Comparison of ENCODE assay signal across 18 mouse cellular contexts in the genomic region with DNA sequence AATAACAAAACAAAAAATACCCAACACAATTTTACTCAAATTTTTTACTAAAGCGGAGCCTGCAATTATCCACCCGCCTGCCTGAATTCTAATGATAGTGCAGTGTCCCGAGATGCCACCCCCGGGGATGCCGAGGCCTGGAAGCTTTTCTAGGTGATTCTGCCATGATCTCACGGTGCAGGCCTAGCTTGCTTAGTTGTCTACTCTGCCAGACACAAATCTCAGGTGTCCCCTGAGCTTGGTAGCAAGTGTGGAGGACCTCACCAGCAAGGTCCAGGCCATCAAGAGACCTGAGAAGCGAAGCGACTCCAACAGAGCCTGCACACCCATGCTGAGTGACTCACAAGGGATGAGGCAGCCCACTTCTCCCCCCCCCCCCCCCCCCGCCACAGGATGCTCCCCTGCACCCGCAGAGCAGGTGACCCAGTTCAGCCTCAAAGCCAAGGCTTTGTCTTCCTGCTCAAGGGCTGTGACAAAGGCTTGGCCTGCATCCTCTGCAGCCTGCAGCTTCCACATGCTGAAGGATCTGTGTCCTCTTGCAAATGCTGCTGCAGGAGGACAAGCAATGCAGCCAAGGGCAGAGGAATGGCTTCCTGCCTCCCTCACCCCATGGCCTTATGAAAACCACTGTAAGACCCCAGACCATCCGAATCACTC. TPM values are rescaled to one million over a fixed set of nuclear protein-coding genes. Genes with fewer than 3 reads are reported as not detected.
DNase-seq lines count a peak whose midpoint lies in the region; ATAC-seq and TF ChIP-seq lines count a peak whose summit lies in the region.
"Had no signal": no experiment of that assay in that cellular context is flagged by ENCODE, and none has a peak within 500 bp of the region (broad histone marks: within the 10 kb centered on the region; RNA-seq: fewer than 3 reads in every experiment).

No protein-coding gene starts in this region.

- ATAC-seq in CD4-positive, CD25-positive, alpha-beta regulatory T cell, adult 4 months = peak; percentile 72
- ATAC-seq in forebrain, postnatal 0 days = no peak

- H3K27me3 ChIP-seq in forebrain, postnatal 0 days (ENCODE audit: insufficient read depth, low read length) = no peaks in the 10 kb centered on the region
- H3K27me3 ChIP-seq: liver, embryonic 13.5 days; neural tube, embryonic 12.5 days had no signal

- intact Hi-C loops in gastrocnemius, adult 2 months (cut with DNase I) = no loop called here

- 63% methylated on average over 10 of the region's 11 CpGs for WGBS in forebrain, postnatal 0 days

- no peak for TF ChIP-seq POLR2A in cortical plate, adult 2 months (IDR thresholded peaks at IDR 0.05; ENCODE audit: extremely low read depth, insufficient read depth, low read length)

- TF ChIP-seq CTCF in gastrocnemius, adult 2 months (IDR thresholded peaks at IDR 0.05) = no peak
- TF ChIP-seq CTCF in cortical plate, adult 2 months (IDR thresholded peaks at IDR 0.05; ENCODE audit: extremely low read depth, insufficient read depth, low read length) = no peak
- no peak for TF ChIP-seq CTCF in forebrain, postnatal 0 days (IDR thresholded peaks at IDR 0.05; ENCODE audit: low read depth)

- peak; percentile 16 for DNase-seq in gastrocnemius, adult 2 months
- DNase-seq in gastrocnemius, adult 8-10 months (ENCODE audit: low spot score in 2 of 2) = no peak
- DNase-seq in thymus, postnatal 10 days (ENCODE audit: low spot score in 2 of 2) = peak; percentile 63 to 72
- DNase-seq in ovary, postnatal 10 days (ENCODE audit: low spot score) = no peak
- DNase-seq in forebrain, postnatal 0 days = no peak
- no peak for DNase-seq in left cerebral cortex, adult 9 months (ENCODE audit: low spot score in 2 of 2)
- DNase-seq: kidney, adult 11 months; kidney, postnatal 14 days; left cerebral cortex, postnatal 4 days; liver, embryonic 13.5 days; lung, postnatal 10 days had no signal

- no peak overlapping the region for H3K4me3 ChIP-seq in gastrocnemius, adult 2 months
- no peak overlapping the region for H3K4me3 ChIP-seq in cortical plate, adult 2 months (ENCODE audit: insufficient read depth, low read length)
- no peak overlapping the region for H3K4me3 ChIP-seq in forebrain, postnatal 0 days (ENCODE audit: low read depth, low read length)
- H3K4me3 ChIP-seq: embryonic facial prominence, embryonic 12.5 days; hindbrain, embryonic 13.5 days; liver, embryonic 13.5 days; megakaryocyte, embryonic 14.5 days; neural tube, embryonic 12.5 days had no signal

- H3K9me3 ChIP-seq in forebrain, postnatal 0 days (ENCODE audit: low read length) = no peaks in the 10 kb centered on the region
- H3K9me3 ChIP-seq: embryonic facial prominence, embryonic 12.5 days; hindbrain, embryonic 13.5 days; liver, embryonic 13.5 days; megakaryocyte, embryonic 14.5 days; neural tube, embryonic 12.5 days had no signal

- peaks cover 44% of the 10 kb centered on the region for H3K4me1 ChIP-seq in cortical plate, adult 2 months (ENCODE audit: control insufficient read depth, insufficient read depth, low read length)
- 0 out of 2 replicates have a peak, but pooled peaks cover 3% of the 10 kb centered on the region for H3K4me1 ChIP-seq in forebrain, postnatal 0 days (ENCODE audit: insufficient read depth)
- H3K4me1 ChIP-seq: embryonic facial prominence, embryonic 12.5 days; liver, embryonic 13.5 days; neural tube, embryonic 12.5 days had no signal

- no peak overlapping the region for H3K9ac ChIP-seq in forebrain, postnatal 0 days
- H3K9ac ChIP-seq: embryonic facial prominence, embryonic 12.5 days; hindbrain, embryonic 13.5 days; liver, embryonic 13.5 days; neural tube, embryonic 12.5 days had no signal

- peaks cover 22% of the 10 kb centered on the region; the same call in 1 of the 2 replicates for H3K36me3 ChIP-seq in forebrain, postnatal 0 days (ENCODE audit: insufficient read depth)
- H3K36me3 ChIP-seq: embryonic facial prominence, embryonic 12.5 days; hindbrain, embryonic 13.5 days; liver, embryonic 13.5 days; neural tube, embryonic 12.5 days had no signal

- no peak overlapping the region for H3K27ac ChIP-seq in gastrocnemius, adult 2 months
- peak overlapping the region; percentile 24 for H3K27ac ChIP-seq in cortical plate, adult 2 months (ENCODE audit: insufficient read depth, low read length)
- H3K27ac ChIP-seq in forebrain, postnatal 0 days (ENCODE audit: low read depth, low read length) = no peak overlapping the region
- H3K27ac ChIP-seq: embryonic facial prominence, embryonic 12.5 days; hindbrain, embryonic 13.5 days; liver, embryonic 13.5 days; neural tube, embryonic 12.5 days; stomach, postnatal 0 days had no signal

- H3K4me2 ChIP-seq in forebrain, postnatal 0 days (ENCODE audit: low read depth) = no peak overlapping the region
- H3K4me2 ChIP-seq: embryonic facial prominence, embryonic 12.5 days; hindbrain, embryonic 13.5 days; liver, embryonic 13.5 days; neural tube, embryonic 12.5 days had no signal

RNA-seq across cellular contexts. Expression of a gene that starts 48.5 kb away (rescaled TPM):
- 100 to 1,000 TPM; 108 to 128 TPM for total RNA-seq in gastrocnemius, adult 2 months (2021)
- total RNA-seq in gastrocnemius, adult 8-10 months (2022) = 100 to 1,000 TPM; 146 to 169 (median 160) TPM
- polyA plus RNA-seq in CD4-positive, CD25-positive, alpha-beta regulatory T cell, adult 4 months (2017; shearing (Covaris generic)) = 10 to 100 TPM in 1 of 2 experiments, 1 to 10 TPM in 1; 4.2 to 19.3 TPM
- 499 and 547 TPM in 2 replicates for polyA plus RNA-seq in cortical plate, adult 2 months (2012; rRNA removed)
- 271 and 284 TPM in 2 replicates for total RNA-seq in forebrain, postnatal 0 days (2014; rRNA removed)
- 227 and 280 TPM in 2 replicates for polyA plus RNA-seq in forebrain, postnatal 0 days (2015; fragmentation: Nextera tagmentation; extraction: Ambion mirVana)

Comparison
In these comparisons a context has a peak if more than half of its experiments do, and no peak if none do; other contexts are left out.
1. DNase-seq: peak in gastrocnemius, adult 2 months (single experiment) and thymus, postnatal 10 days (2 of 2); none in gastrocnemius, adult 8-10 months (0 of 2), ovary, postnatal 10 days (single experiment), forebrain, postnatal 0 days (single experiment) and left cerebral cortex, adult 9 months (0 of 2).